Mouse (Mus musculus) erythroblast, embryonic 14.5 days (primary cell): Measurements from ENCODE around the gene Il17rd.

Experiments used
- GATA1 ChIP-seq: IDR thresholded peaks from 2 replicates; pipeline ENCODE4 v1.6.1; 2012; ENCODE audit warnings: low read length, inconsistent platforms, mixed read lengths
- TAL1 ChIP-seq: IDR thresholded peaks from 3 replicates; pipeline ENCODE4 v1.6.1; 2012; ENCODE audit warnings: low read length, inconsistent platforms, mixed read lengths

GRCm38 (mm10) chr14:26991622-26992021 lies 47.1 kb upstream of the Il17rd start:
- TF ChIP-seq GATA1 = no peak
- no peak for TF ChIP-seq TAL1
